Mouse (Mus musculus) heart, embryonic 12.5 days (tissue): ENCODE data around the gene Acox3. TPM values are rescaled to one million over a fixed set of nuclear protein-coding genes. Genes with fewer than 3 reads are reported as not detected.
A peak's percentile ranks its signal among the peaks of the same experiment; 100 is the strongest.

Experiments
- ATAC-seq: fragments of 200-750 bp; cut with Nextera tagmentation; 2 replicates; pipeline ENCODE4 v1.8.0; 2017; ENCODE audit warnings: moderate TSS enrichment, moderate library complexity; ENCODE audit not compliant: insufficient number of reproducible peaks, low FRiP score
- H3K27ac ChIP-seq: fragments of 300-500 bp; sonication (generic); 2 replicates; pipeline ENCODE4 v1.5.1; 2016; ENCODE audit warnings: mild to moderate bottlenecking, moderate library complexity; ENCODE audit not compliant: poor library complexity, severe bottlenecking
- H3K27me3 ChIP-seq: fragments of 300-500 bp; sonication (generic); replicated peaks from 2 replicates; pipeline ENCODE4 v1.6.1; 2016; ENCODE audit warnings: mild to moderate bottlenecking, moderate library complexity
- H3K36me3 ChIP-seq: fragments of 300-500 bp; sonication (generic); 2 replicates; pipeline ENCODE4 v1.6.1; 2016; ENCODE audit warnings: mild to moderate bottlenecking, moderate library complexity
- H3K4me1 ChIP-seq: fragments of 300-500 bp; sonication (generic); replicated peaks from 2 replicates; pipeline ENCODE4 v1.6.1; 2016; ENCODE audit warnings: mild to moderate bottlenecking
- H3K4me2 ChIP-seq: fragments of 300-500 bp; sonication (generic); 2 replicates; pipeline ENCODE4 v1.6.1; 2016; ENCODE audit warnings: mild to moderate bottlenecking, moderate library complexity
- H3K4me3 ChIP-seq: fragments of 300-500 bp; sonication (generic); 2 replicates; pipeline ENCODE4 v1.5.1; 2016; ENCODE audit warnings: mild to moderate bottlenecking
- H3K9ac ChIP-seq: fragments of 300-500 bp; sonication (generic); 2 replicates; pipeline ENCODE4 v1.6.1; 2016; ENCODE audit warnings: mild to moderate bottlenecking, moderate library complexity
- H3K9me3 ChIP-seq: fragments of 300-500 bp; sonication (generic); replicated peaks from 2 replicates; pipeline ENCODE4 v1.6.1; 2016; ENCODE audit warnings: mild to moderate bottlenecking, moderate library complexity
- WGBS: fragments of 180-500 bp; shearing (Covaris S2); methylation state at CpG from one replicate; pipeline ENCODE4 v1.1.7; 2016; 5-methylcytosine and 5-hydroxymethylcytosine counted together
- polyA plus RNA-seq: library from polyadenylated mRNA; unstranded; fragments of >200 nt; fragmentation: Nextera tagmentation; extraction: Ambion mirVana; gene quantifications from 2 replicates; pipeline ENCODE4 v1.2.1, GENCODE M21; 2016

Acox3 gene
- polyA plus RNA-seq, 1 experiment from 2014 or later = 12.4 TPM

DNA sequence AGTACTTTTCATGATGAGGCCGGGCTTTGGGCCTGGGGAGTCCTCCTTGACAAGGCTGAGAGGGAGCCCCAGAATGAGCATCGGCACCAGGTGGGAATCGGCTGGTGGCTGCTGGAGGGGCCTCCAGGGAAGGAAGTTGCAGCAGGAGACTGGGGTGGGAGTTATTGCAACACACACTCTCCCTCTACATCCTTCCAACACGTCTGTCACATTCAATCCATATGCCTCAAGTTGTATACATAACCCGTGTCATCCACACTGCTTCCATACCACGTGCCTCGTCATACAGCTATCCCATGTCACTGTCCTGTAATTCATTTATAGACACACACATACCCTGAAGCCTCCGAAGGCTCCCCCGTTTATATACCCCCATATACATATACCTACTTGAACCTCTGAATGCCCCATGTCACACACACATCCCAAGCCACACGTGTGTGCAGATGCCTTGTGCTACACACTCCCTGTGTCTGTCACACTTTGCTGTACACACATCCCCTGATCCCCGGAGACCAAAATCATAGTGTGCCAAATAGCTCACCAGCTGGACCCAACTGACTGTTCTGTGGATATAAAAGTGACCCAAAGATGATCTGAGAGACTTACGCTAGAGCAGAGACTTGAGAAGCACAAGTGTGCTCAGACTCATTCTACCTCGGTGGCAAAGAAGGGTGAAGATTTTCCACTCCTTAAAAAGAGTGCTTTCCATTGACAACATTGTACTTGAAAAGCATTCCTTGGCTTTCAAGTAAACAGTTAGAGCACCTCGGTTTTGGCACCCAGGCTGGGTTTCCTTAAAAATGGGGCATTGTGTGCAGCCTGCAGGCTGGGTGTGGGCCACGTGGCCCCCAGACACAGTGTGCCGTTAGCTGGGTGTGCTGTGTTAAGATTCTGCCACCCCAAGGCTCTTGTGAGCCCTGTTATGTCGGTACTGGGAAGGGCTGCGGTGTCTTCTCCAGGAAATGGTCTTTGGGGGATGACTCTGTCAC lies 13.6 kb downstream of the Acox3 start:
- peaks cover 16% of the 10 kb centered on the region; the same call in 1 of the 2 replicates for H3K27me3 ChIP-seq
- 81% methylated on average over 18 of the region's 18 CpGs for WGBS

DNA sequence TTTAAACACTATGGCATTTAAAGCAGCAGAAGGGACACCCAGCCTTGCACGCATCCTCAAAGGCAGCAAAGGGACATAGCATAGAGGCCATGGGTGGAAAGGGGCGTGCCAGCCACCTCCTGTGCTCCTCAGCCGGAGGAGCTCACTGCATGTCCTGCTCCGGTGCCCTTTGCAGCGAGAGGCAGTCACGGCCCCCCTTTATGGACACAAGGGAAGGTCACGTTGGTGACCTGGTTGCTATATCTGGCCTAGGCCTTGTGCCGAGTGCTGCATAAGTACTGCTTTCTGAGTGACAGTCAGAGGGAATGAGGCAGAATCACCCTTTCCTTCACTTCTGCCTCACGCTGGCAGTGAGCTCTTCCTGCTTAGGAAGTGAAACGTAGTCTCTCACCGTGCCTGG lies 17.4 kb downstream of the Acox3 start:
- peaks cover 53% of the 10 kb centered on the region for H3K36me3 ChIP-seq
- H3K27ac ChIP-seq = no peak overlapping the region
- H3K27me3 ChIP-seq = peaks cover 18% of the 10 kb centered on the region; the same call in 1 of the 2 replicates
- H3K4me1 ChIP-seq = peaks cover 4% of the 10 kb centered on the region; the same call in 1 of the 2 replicates
- WGBS = 41% methylated on average over 11 of the region's 11 CpGs
- H3K9me3 ChIP-seq = peaks cover 4% of the 10 kb centered on the region
- no peak for ATAC-seq
- H3K4me3 ChIP-seq = no peak overlapping the region
- H3K4me2 ChIP-seq = no peak overlapping the region
- H3K9ac ChIP-seq = no peak overlapping the region

More for the DNA sequence above, 13.6 kb downstream of the Acox3 start:
- Histone ChIP-seq H3K36me3 (peaks cover 53% of the 10 kb centered on the region), H3K4me1 (peaks cover 4% of the 10 kb centered on the region; the same call in 1 of the 2 replicates), H3K4me3 (no peak overlapping the region), H3K27ac (no peak overlapping the region), H3K9ac (no peak overlapping the region), H3K4me2 (no peak overlapping the region), H3K9me3 (peaks cover 9% of the 10 kb centered on the region)
- no peak for ATAC-seq

DNA sequence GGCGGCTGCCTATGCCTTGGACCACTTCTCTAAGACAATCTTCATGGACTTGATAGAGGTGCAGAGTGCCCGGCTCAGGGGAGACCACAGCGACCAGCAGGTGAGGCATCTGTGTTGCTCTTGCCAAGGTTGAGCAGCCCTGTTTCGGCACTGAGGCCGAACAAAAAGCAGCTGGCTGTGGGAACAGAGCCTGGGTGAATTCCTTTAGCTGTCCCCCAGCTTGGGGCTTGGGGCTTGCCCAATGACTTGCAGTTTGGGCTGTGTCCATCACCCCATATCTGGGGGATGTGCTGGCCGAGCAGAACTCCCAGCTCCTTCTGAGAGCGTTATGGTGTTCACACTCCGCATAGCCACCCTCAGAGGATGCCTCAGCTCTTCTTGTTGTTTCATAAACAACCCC lies 18.7 kb downstream of the Acox3 start:
- Histone ChIP-seq H3K4me2 (no peak overlapping the region), H3K9ac (no peak overlapping the region), H3K27me3 (peaks cover 13% of the 10 kb centered on the region; the same call in 1 of the 2 replicates), H3K36me3 (peaks cover 51% of the 10 kb centered on the region), H3K9me3 (peaks cover 4% of the 10 kb centered on the region), H3K4me3 (no peak overlapping the region), H3K4me1 (peaks cover 4% of the 10 kb centered on the region; the same call in 1 of the 2 replicates), H3K27ac (no peak overlapping the region)
- ATAC-seq = no peak
- WGBS = 85% methylated on average over 8 of the region's 8 CpGs

DNA sequence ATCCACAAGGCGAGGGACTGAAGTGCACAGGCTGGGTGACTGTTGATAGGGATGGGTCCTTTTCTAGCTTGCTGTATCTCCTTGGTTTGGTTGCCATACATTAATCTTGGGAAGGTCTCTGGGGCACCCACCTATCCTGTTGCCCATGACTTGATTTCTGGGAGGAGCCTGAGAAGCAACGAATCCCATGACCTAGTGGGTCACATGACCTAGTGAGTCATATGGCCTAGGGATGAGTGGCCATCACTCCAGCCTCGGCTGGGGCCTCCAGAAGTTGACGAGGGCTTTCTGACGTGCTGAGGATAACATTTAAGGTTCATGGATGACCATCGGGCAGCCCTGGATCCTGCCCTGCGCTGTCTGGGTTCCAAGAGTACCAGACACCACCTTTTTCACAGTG lies 22.5 kb downstream of the Acox3 start:
- Histone ChIP-seq H3K27me3 (peaks cover 7% of the 10 kb centered on the region; the same call in 1 of the 2 replicates), H3K4me1 (peaks cover 36% of the 10 kb centered on the region), H3K4me2 (no peak overlapping the region), H3K9ac (no peak overlapping the region), H3K9me3 (no peaks in the 10 kb centered on the region), H3K27ac (no peak overlapping the region), H3K36me3 (peaks cover 29% of the 10 kb centered on the region), H3K4me3 (no peak overlapping the region)
- 71% methylated on average over 7 of the region's 7 CpGs for WGBS
- ATAC-seq = no peak

DNA sequence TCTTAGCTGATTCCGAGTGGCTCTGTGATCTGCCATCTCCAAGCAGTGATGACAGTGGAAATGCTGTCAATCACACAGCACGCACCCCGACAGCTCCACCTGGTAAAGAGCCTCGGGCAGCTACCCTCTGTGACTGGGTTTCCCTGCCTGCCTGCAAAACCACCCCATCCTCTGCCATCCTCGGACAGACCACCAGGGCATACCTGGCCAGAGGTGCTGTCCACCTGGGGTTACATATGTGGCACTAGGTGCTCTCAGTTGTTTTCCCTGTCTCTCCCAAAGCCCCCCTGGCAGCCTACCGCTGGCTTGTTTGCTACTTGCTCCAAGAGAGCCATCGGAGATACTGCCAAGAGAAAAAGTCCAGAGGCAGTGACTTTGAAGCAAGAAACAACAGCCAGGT lies 24.0 kb downstream of the Acox3 start:
- H3K9ac ChIP-seq = 0 out of 2 replicates have a peak overlapping the region, but pooled peaks have one; percentile 18
- no peak for ATAC-seq
- WGBS = 76% methylated on average over 7 of the region's 7 CpGs

DNA sequence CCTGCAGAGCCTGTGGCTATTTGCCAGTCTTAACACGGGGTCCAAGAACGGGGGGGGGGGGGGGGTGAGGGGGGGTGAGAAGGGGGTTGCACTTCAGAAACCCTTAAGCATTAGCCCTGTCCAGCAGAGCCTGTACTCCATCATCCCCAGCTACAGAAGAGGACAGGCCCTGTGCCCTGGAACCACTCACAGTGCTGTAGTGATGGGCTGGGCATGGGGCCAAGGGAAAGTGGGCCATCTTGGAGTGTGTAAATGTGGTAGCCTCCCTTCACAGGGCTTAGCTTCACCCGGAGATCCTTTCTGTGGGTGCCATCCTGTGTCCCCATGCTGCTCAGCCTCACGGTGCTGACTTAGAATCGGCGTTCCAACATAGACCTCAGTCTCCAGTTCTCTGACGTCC lies 24.9 kb downstream of the Acox3 start:
- Histone ChIP-seq H3K36me3 (peaks cover 9% of the 10 kb centered on the region; the same call in 1 of the 2 replicates), H3K27ac (no peak overlapping the region), H3K4me1 (peaks cover 37% of the 10 kb centered on the region), H3K4me3 (no peak overlapping the region), H3K4me2 (no peak overlapping the region), H3K9ac (no peak overlapping the region), H3K9me3 (no peaks in the 10 kb centered on the region), H3K27me3 (peaks cover 13% of the 10 kb centered on the region; the same call in 1 of the 2 replicates)
- ATAC-seq = peak; percentile 76
- WGBS = 48% methylated on average over 7 of the region's 7 CpGs

More for the DNA sequence above, 24.0 kb downstream of the Acox3 start:
- Histone ChIP-seq H3K27me3 (peaks cover 13% of the 10 kb centered on the region; the same call in 1 of the 2 replicates), H3K4me2 (no peak overlapping the region), H3K27ac (no peak overlapping the region), H3K9me3 (no peaks in the 10 kb centered on the region), H3K4me1 (peaks cover 37% of the 10 kb centered on the region), H3K36me3 (peaks cover 19% of the 10 kb centered on the region), H3K4me3 (no peak overlapping the region)

DNA sequence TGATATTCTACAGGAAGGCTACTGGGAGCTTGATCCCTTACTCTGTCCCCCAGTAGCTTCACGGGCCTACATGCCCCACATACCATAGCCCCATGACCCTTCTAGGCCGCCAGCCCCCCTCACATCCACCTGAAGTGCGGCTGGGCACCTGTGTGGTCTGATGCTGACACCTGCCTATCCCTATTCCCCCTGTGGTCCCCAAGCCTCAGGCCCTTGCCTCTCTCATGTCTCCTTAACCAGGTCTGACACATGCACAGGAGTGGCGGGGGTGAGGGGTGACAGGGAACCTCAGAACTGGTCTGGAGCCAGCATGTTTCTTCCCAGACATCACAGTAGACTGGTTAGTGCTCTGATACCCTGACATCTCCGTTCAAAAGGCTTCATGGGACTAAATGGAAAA lies 25.7 kb downstream of the Acox3 start:
- peaks cover 13% of the 10 kb centered on the region; the same call in 1 of the 2 replicates for H3K27me3 ChIP-seq
- no peak overlapping the region for H3K27ac ChIP-seq
- WGBS = 74% methylated on average over 5 of the region's 5 CpGs
- no peaks in the 10 kb centered on the region for H3K9me3 ChIP-seq
- no peak overlapping the region for H3K9ac ChIP-seq
- H3K4me2 ChIP-seq = no peak overlapping the region
- no peak overlapping the region for H3K4me3 ChIP-seq
- H3K4me1 ChIP-seq = peaks cover 37% of the 10 kb centered on the region
- ATAC-seq = no peak
- H3K36me3 ChIP-seq = peaks cover 6% of the 10 kb centered on the region; the same call in 1 of the 2 replicates

DNA sequence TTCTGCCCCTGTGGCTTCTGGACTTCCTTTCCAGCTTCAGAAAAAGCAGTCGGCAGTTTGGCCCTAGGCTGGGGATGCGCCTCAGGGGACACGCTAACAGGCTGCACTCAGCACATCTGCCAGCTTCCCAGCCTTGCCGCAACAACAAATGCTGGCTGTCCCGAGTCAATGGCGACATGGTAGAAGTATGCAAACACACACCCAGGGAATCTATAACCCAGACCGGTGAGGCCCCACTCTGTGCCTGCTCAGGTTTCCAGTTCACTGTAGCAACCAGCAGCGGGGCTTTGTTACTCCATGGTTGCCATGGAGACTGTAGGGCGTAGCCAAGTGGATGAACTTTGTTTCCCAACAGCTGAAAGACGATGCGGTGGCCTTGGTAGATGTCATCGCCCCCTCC lies 26.5 kb downstream of the Acox3 start:
- no peak for ATAC-seq
- 40% methylated on average over 12 of the region's 12 CpGs for WGBS
- Histone ChIP-seq H3K36me3 (peaks cover 6% of the 10 kb centered on the region; the same call in 1 of the 2 replicates), H3K4me2 (no peak overlapping the region), H3K27ac (no peak overlapping the region), H3K4me1 (peaks cover 37% of the 10 kb centered on the region), H3K9me3 (no peaks in the 10 kb centered on the region), H3K9ac (no peak overlapping the region), H3K4me3 (no peak overlapping the region), H3K27me3 (peaks cover 18% of the 10 kb centered on the region)

DNA sequence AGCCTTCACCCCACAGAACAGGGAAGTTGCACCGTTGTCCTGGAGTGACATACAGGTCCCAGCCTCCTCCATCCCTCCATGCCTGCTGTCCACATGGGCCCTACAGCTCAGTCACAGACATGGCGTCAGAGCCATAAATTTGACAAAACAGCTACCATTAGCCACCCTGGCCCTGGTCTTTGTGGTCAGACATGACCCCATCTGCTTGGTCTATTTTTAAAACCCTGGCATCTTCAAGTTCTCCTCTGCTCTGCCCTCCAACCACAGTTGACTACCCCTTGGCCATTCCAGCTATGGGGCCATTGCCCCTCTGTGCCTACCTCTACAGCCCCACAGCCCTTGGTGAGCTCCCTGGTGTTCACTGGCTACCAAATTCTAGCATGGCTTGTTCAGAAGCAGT lies 27.1 kb downstream of the Acox3 start:
- Histone ChIP-seq H3K4me3 (no peak overlapping the region), H3K4me2 (no peak overlapping the region), H3K9ac (no peak overlapping the region), H3K27ac (no peak overlapping the region), H3K27me3 (peaks cover 19% of the 10 kb centered on the region), H3K9me3 (no peaks in the 10 kb centered on the region), H3K4me1 (peaks cover 37% of the 10 kb centered on the region), H3K36me3 (peaks cover 6% of the 10 kb centered on the region; the same call in 1 of the 2 replicates)
- 77% methylated on average over 2 of the region's 2 CpGs for WGBS
- ATAC-seq = no peak

DNA sequence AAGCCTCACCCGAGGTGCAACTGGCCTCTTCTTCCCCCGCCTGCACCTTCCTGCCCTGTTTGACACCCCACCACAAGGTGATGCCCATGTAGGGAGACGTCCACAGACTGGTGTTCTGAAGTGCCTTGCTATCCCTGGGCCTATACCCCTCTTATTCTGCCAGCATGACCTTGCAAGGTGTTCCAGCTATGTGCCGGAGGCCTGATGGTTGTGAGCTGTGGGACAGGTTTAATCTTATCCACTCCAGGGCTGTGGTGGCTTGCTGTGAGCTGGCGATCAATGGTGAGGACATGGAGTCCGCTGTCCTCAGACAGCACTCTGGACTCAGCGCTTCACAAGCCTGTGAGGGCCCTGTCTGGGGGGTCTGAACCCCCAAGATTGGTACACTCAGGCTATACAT lies 27.5 kb downstream of the Acox3 start:
- H3K4me2 ChIP-seq = no peak overlapping the region
- H3K9me3 ChIP-seq = no peaks in the 10 kb centered on the region
- peaks cover 37% of the 10 kb centered on the region for H3K4me1 ChIP-seq
- no peak overlapping the region for H3K4me3 ChIP-seq
- no peak overlapping the region for H3K27ac ChIP-seq
- H3K27me3 ChIP-seq = peaks cover 19% of the 10 kb centered on the region
- WGBS = 86% methylated on average over 7 of the region's 7 CpGs
- H3K36me3 ChIP-seq = peaks cover 6% of the 10 kb centered on the region; the same call in 1 of the 2 replicates
- no peak for ATAC-seq
- no peak overlapping the region for H3K9ac ChIP-seq

DNA sequence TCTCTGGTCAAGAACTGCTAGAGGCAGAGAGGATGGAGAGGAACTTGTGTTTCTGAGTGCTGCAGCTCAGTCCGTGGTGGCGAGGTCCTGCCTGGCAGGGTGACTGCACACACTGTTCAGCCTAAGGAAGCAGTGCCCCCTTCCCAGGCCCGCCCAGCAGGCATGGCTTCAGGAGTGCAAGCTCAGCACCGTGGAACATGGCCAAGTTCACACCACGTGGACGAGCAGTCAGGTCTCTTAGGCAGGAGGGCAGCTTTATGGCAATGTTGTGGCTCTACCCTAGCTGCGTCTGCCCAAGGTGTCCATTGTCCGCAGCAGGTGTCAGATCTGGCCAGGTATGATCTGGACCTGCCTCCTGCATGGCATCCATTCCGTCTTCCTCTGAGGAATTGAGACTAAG lies 28.3 kb downstream of the Acox3 start:
- WGBS = 86% methylated on average over 9 of the region's 9 CpGs
- H3K27me3 ChIP-seq = peaks cover 25% of the 10 kb centered on the region
- peaks cover 37% of the 10 kb centered on the region for H3K4me1 ChIP-seq
- H3K4me3 ChIP-seq = no peak overlapping the region
- no peaks in the 10 kb centered on the region for H3K9me3 ChIP-seq
- no peak overlapping the region for H3K27ac ChIP-seq
- H3K36me3 ChIP-seq = peaks cover 6% of the 10 kb centered on the region; the same call in 1 of the 2 replicates
- no peak overlapping the region for H3K4me2 ChIP-seq
- no peak for ATAC-seq
- no peak overlapping the region for H3K9ac ChIP-seq
